Mouse (Mus musculus) heart, embryonic 14.5 days (tissue): ENCODE results near the gene Rapgef1. TPM values are rescaled to one million over a fixed set of nuclear protein-coding genes. Genes with fewer than 3 reads are reported as not detected.

Experiments used
- ATAC-seq: fragments of 200-750 bp; cut with Nextera tagmentation; 2 replicates; pipeline ENCODE4 v1.8.0; 2017; ENCODE audit warnings: low read depth, moderate TSS enrichment; ENCODE audit not compliant: insufficient number of reproducible peaks, insufficient read depth, low FRiP score
- H3K27ac ChIP-seq, 2 experiments: fragments of 200-500 bp in 1 of 2; fragments of 300-500 bp in 1 of 2; sonication (generic) in 1 of 2; replicated peaks in 1 of 2; 2 replicates each; pipeline ENCODE4 v1.5.1; 2012 to 2014; ENCODE audit warnings: low read depth in 2 of 2, low read length in 2 of 2, control low read depth in 1 of 2, mild to moderate bottlenecking in 1 of 2, mixed read lengths in 1 of 2; ENCODE audit not compliant: control insufficient read depth in 1 of 2, insufficient read depth in 1 of 2
- H3K27me3 ChIP-seq: fragments of 300-500 bp; sonication (generic); 2 replicates; pipeline ENCODE4 v1.6.1; 2014; ENCODE audit warnings: mild to moderate bottlenecking, low read length, control low read depth; ENCODE audit not compliant: control insufficient read depth, insufficient read depth
- H3K36me3 ChIP-seq: fragments of 300-500 bp; sonication (generic); 2 replicates; pipeline ENCODE4 v1.6.1; 2014; ENCODE audit warnings: mild to moderate bottlenecking, control low read depth, low read length, mixed read lengths; ENCODE audit not compliant: control insufficient read depth, insufficient read depth
- H3K4me1 ChIP-seq, 2 experiments: fragments of 200-500 bp in 1 of 2; fragments of 300-500 bp in 1 of 2; sonication (generic) in 1 of 2; 2 replicates each; pipeline ENCODE4 v1.6.1; 2012 to 2014; ENCODE audit warnings: low read length in 2 of 2, control low read depth in 1 of 2, mixed read lengths in 1 of 2; ENCODE audit not compliant: control insufficient read depth in 2 of 2, insufficient read depth in 2 of 2
- H3K4me2 ChIP-seq: fragments of 300-500 bp; sonication (generic); 2 replicates; pipeline ENCODE4 v1.6.1; 2014; ENCODE audit warnings: mild to moderate bottlenecking, low read length
- H3K4me3 ChIP-seq, 2 experiments: fragments of 200-500 bp in 1 of 2; fragments of 300-500 bp in 1 of 2; sonication (generic) in 1 of 2; 2 replicates each; pipeline ENCODE4 v1.5.1; 2012 to 2014; ENCODE audit warnings: low read length in 2 of 2, mild to moderate bottlenecking in 2 of 2, control low read depth in 1 of 2, low read depth in 1 of 2, moderate library complexity in 1 of 2; ENCODE audit not compliant: control insufficient read depth in 1 of 2, insufficient read depth in 1 of 2
- H3K9ac ChIP-seq: fragments of 300-500 bp; sonication (generic); 2 replicates; pipeline ENCODE4 v1.6.1; 2014; ENCODE audit warnings: mild to moderate bottlenecking, low read length
- H3K9me3 ChIP-seq: fragments of 300-500 bp; sonication (generic); 2 replicates; pipeline ENCODE4 v1.6.1; 2016; ENCODE audit warnings: low read length, control low read depth; ENCODE audit not compliant: control insufficient read depth
- WGBS: fragments of 180-500 bp; shearing (Covaris S2); extraction: QIAGEN DNeasy Blood & Tissue Kit; methylation state at CpG from one replicate; pipeline ENCODE4 v1.1.7; 2014; 5-methylcytosine and 5-hydroxymethylcytosine counted together
- polyA plus RNA-seq: library from polyadenylated mRNA; unstranded; fragments of >200 nt; fragmentation: Nextera tagmentation; extraction: Ambion mirVana; gene quantifications from 2 replicates; pipeline ENCODE4 v1.2.1, GENCODE M21; 2014

The Rapgef1 gene
- polyA plus RNA-seq, 1 experiment from 2014 or later: 12.6 TPM

GRCm38 (mm10) chr2:29656095-29656494 lies 36.6 kb downstream of the Rapgef1 start:
- ATAC-seq: no peak
- 88% methylated on average over 1 of the region's 1 CpGs for WGBS
- Histone ChIP-seq H3K9me3 (no peaks in the 10 kb centered on the region), H3K4me1 (peaks cover 3 to 6% of the 10 kb centered on the region in 2 experiments; a peak in 2 of 4 replicates), H3K27me3 (no peaks in the 10 kb centered on the region), H3K9ac (no peak overlapping the region), H3K27ac (no peak overlapping the region), H3K36me3 (no peaks in the 10 kb centered on the region), H3K4me2 (no peak overlapping the region), H3K4me3 (no peak overlapping the region)

DNA sequence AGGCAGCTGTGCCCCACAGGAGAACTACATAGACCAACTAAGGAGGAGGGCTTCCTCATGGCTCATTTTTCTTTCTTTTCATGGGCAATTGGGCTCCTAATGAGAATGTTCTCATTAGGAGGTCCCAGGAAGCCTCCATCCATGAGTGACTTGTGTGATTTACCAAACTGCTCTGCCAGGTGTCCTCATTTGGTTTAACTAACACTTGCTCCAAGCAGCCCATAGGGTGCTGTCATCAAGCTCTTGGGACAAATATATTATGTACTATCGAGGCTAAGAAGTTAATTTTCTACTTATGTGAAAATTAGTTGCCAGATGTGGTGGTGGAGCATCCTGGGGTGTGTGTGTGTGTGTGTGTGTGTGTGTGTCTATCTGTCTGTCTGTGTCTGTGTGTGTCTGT lies 37.6 kb downstream of the Rapgef1 start:
- no peaks in the 10 kb centered on the region for H3K9me3 ChIP-seq
- H3K9ac ChIP-seq: no peak overlapping the region
- no peaks in the 10 kb centered on the region for H3K27me3 ChIP-seq
- H3K4me2 ChIP-seq: no peak overlapping the region
- ATAC-seq: no peak
- H3K27ac ChIP-seq: no peak overlapping the region
- peaks cover 5 to 10% of the 10 kb centered on the region in 2 experiments; a peak in 2 of 4 replicates for H3K4me1 ChIP-seq
- no peaks in the 10 kb centered on the region for H3K36me3 ChIP-seq
- no peak overlapping the region for H3K4me3 ChIP-seq
- WGBS: 86% methylated on average over 1 of the region's 1 CpGs

DNA sequence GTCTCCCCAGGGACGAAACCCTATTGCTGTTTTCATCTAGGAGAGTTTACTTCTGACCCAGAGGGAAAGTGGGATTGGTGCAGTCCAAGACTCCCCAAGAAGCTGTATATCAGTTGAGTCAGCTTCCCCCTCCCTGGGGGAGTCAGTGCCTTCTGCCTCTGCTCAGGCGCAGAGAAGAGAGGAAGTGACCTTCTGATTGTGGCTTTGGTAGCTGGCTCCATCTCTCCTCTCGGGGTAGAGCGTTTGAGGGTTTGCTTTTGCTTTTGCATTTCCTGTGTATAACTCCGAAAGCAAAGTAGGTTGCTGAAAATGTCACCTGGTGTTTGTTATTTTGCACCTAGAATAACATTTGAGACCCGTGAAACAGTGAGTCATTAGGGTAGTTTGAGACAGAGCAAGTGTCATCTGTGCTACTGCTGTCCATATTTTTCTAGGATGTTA lies 42.3 kb downstream of the Rapgef1 start:
- H3K27ac ChIP-seq: 0 out of 4 replicates have a peak overlapping the region, but pooled peaks of 1 of the 2 experiments have one; percentile 6
- no peaks in the 10 kb centered on the region for H3K9me3 ChIP-seq

GRCm38 (mm10) chr2:29663260-29663877 lies 43.8 kb downstream of the Rapgef1 start:
- no peak overlapping the region for H3K4me2 ChIP-seq
- no peaks in the 10 kb centered on the region for H3K9me3 ChIP-seq
- WGBS: 7% methylated on average over 4 of the region's 4 CpGs
- H3K27ac ChIP-seq: no peak overlapping the region
- H3K36me3 ChIP-seq: no peaks in the 10 kb centered on the region
- H3K9ac ChIP-seq: no peak overlapping the region
- H3K27me3 ChIP-seq: no peaks in the 10 kb centered on the region
- peaks cover 30 to 47% of the 10 kb centered on the region in 2 experiments for H3K4me1 ChIP-seq
- ATAC-seq: no peak
- no peak overlapping the region for H3K4me3 ChIP-seq

More for the DNA sequence above, 42.3 kb downstream of the Rapgef1 start:
- ATAC-seq: no peak
- no peak overlapping the region for H3K4me2 ChIP-seq
- H3K36me3 ChIP-seq: no peaks in the 10 kb centered on the region
- H3K4me1 ChIP-seq: peaks cover 24 to 36% of the 10 kb centered on the region in 2 experiments
- 69% methylated on average over 6 of the region's 6 CpGs for WGBS
- no peaks in the 10 kb centered on the region for H3K27me3 ChIP-seq
- H3K9ac ChIP-seq: no peak overlapping the region
- H3K4me3 ChIP-seq: no peak overlapping the region

DNA sequence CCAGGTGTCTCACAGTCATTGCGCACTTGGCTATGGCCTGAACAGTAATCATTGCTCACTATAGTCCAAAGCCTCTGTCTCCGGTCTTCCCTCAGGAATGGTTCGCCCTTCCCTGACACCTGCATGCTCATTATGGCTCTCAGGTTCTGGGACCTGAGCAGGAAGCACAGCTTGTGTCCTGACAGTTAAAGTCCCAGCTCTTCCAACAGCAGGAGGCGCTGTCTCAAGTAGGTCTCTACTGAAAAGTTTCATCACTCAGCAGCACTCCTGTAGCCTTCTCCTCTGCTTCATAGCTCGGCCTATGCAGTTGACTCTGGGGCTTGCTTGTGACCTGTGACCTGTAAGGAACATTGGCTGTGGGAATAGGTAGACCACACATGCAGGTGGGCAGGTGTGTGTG lies 45.9 kb downstream of the Rapgef1 start:
- H3K4me2 ChIP-seq: no peak overlapping the region
- no peaks in the 10 kb centered on the region for H3K36me3 ChIP-seq
- H3K4me3 ChIP-seq: no peak overlapping the region
- ATAC-seq: no peak
- no peaks in the 10 kb centered on the region for H3K9me3 ChIP-seq
- peaks cover 33 to 59% of the 10 kb centered on the region in 2 experiments for H3K4me1 ChIP-seq
- H3K9ac ChIP-seq: no peak overlapping the region
- no peaks in the 10 kb centered on the region for H3K27me3 ChIP-seq
- WGBS: 84% methylated on average over 5 of the region's 5 CpGs
- no peak overlapping the region for H3K27ac ChIP-seq

GRCm38 (mm10) chr2:29666589-29666988 lies 47.1 kb downstream of the Rapgef1 start:
- H3K27me3 ChIP-seq: no peaks in the 10 kb centered on the region
- no peaks in the 10 kb centered on the region for H3K36me3 ChIP-seq
- peaks cover 38 to 64% of the 10 kb centered on the region in 2 experiments for H3K4me1 ChIP-seq
- WGBS: 4% methylated on average over 7 of the region's 7 CpGs
- peak; percentile 55 for ATAC-seq
- 0 out of 2 replicates have a peak overlapping the region, but pooled peaks have one; percentile 6 for H3K9ac ChIP-seq
- H3K4me3 ChIP-seq: no peak overlapping the region
- H3K9me3 ChIP-seq: no peaks in the 10 kb centered on the region
- H3K27ac ChIP-seq: peak overlapping the region in 1 of 2 experiments; percentile 7; a peak in 1 of 4 replicates
- peak overlapping the region; percentile 23 for H3K4me2 ChIP-seq

- Histone ChIP-seq H3K27ac (0 out of 4 replicates have a peak overlapping the region, but pooled peaks of 1 of the 2 experiments have one; percentile 7), H3K9ac (no peak overlapping the region), H3K36me3 (no peaks in the 10 kb centered on the region), H3K4me2 (peak overlapping the region; percentile 23), H3K4me1 (peaks cover 41 to 68% of the 10 kb centered on the region in 2 experiments), H3K9me3 (no peaks in the 10 kb centered on the region), H3K4me3 (no peak overlapping the region), H3K27me3 (no peaks in the 10 kb centered on the region)
- no peak for ATAC-seq
- WGBS: 82% methylated on average over 4 of the region's 4 CpGs
Observed at GRCm38 (mm10) chr2:29667109-29667508, 47.6 kb downstream of the Rapgef1 start.
